Comparison of ENCODE assay signal across 9 mouse cellular contexts in genomic region chr1:181246487-181247138, GRCm38 (mm10). TPM values are rescaled to one million over a fixed set of nuclear protein-coding genes. Genes with fewer than 3 reads are reported as not detected.
DNase-seq lines count a peak whose midpoint lies in the region; ATAC-seq and TF ChIP-seq lines count a peak whose summit lies in the region.
"Had no signal": no experiment of that assay in that cellular context is flagged by ENCODE, and none has a peak within 500 bp of the region (broad histone marks: within the 10 kb centered on the region; RNA-seq: fewer than 3 reads in every experiment).

No protein-coding gene starts in this region.

- H3K4me2 ChIP-seq in heart, embryonic 12.5 days: no peak overlapping the region
- H3K4me2 ChIP-seq in liver, embryonic 12.5 days: peak overlapping the region; percentile 69
- H3K4me2 ChIP-seq in forebrain, embryonic 13.5 days: no peak overlapping the region

- H3K4me1 ChIP-seq in heart, embryonic 12.5 days (replicated peaks): peaks cover 14% of the 10 kb centered on the region
- H3K4me1 ChIP-seq in brown adipose tissue, adult 24 weeks (ENCODE audit: control insufficient read depth, insufficient read depth, insufficient read length, low read length): peaks cover 7% of the 10 kb centered on the region
- H3K4me1 ChIP-seq in liver, embryonic 12.5 days: peaks cover 60% of the 10 kb centered on the region
- H3K4me1 ChIP-seq in thymus, adult 2 months (replicated peaks; ENCODE audit: control insufficient read depth, insufficient read depth, low read length): peaks cover 4% of the 10 kb centered on the region
- H3K4me1 ChIP-seq in forebrain, embryonic 13.5 days: peaks cover 5% of the 10 kb centered on the region; the same call in 1 of the 2 replicates

- peak; percentile 46 for ATAC-seq in heart, embryonic 12.5 days (ENCODE audit: insufficient number of reproducible peaks, low FRiP score)
- ATAC-seq in liver, embryonic 12.5 days: peak; percentile 70
- ATAC-seq in forebrain, embryonic 13.5 days: no peak

- H3K9ac ChIP-seq in heart, embryonic 12.5 days: no peak overlapping the region
- peak overlapping the region; percentile 69 for H3K9ac ChIP-seq in liver, embryonic 12.5 days
- no peak overlapping the region for H3K9ac ChIP-seq in forebrain, embryonic 13.5 days

- H3K27ac ChIP-seq in heart, embryonic 12.5 days (ENCODE audit: poor library complexity, severe bottlenecking): peak overlapping the region; percentile 44; the same call in 1 of the 2 replicates
- peak overlapping the region; percentile 75 for H3K27ac ChIP-seq in brown adipose tissue, adult 24 weeks (replicated peaks; ENCODE audit: low read depth, low read length)
- peak overlapping the region; percentile 99 for H3K27ac ChIP-seq in liver, embryonic 12.5 days
- no peak overlapping the region for H3K27ac ChIP-seq in thymus, adult 2 months (ENCODE audit: control insufficient read depth, insufficient read depth, low read length)
- no peak overlapping the region for H3K27ac ChIP-seq in forebrain, embryonic 13.5 days

- no peak overlapping the region for H3K4me3 ChIP-seq in heart, embryonic 12.5 days
- no peak overlapping the region for H3K4me3 ChIP-seq in brown adipose tissue, adult 24 weeks (ENCODE audit: insufficient read depth, low read depth, low read length)
- H3K4me3 ChIP-seq in liver, embryonic 12.5 days: peak overlapping the region; percentile 18
- H3K4me3 ChIP-seq in thymus, adult 2 months (ENCODE audit: control insufficient read depth, insufficient read depth, low read length): no peak overlapping the region
- H3K4me3 ChIP-seq in forebrain, embryonic 13.5 days: no peak overlapping the region

- no peaks in the 10 kb centered on the region for H3K36me3 ChIP-seq in heart, embryonic 12.5 days
- H3K36me3 ChIP-seq in liver, embryonic 12.5 days: 0 out of 2 replicates have a peak, but pooled peaks cover 3% of the 10 kb centered on the region
- no peaks in the 10 kb centered on the region for H3K36me3 ChIP-seq in thymus, adult 2 months (ENCODE audit: control insufficient read depth, insufficient read depth, low read length)
- H3K36me3 ChIP-seq in forebrain, embryonic 13.5 days (ENCODE audit: poor library complexity, severe bottlenecking): no peaks in the 10 kb centered on the region

- 19% methylated on average over 7 of the region's 7 CpGs for WGBS in heart, embryonic 12.5 days
- 7% methylated on average over 6 of the region's 7 CpGs for WGBS in liver, embryonic 12.5 days (ENCODE audit: insufficient replicate concordance)
- 43% methylated on average over 6 of the region's 7 CpGs for WGBS in thymus, adult 2 months
- WGBS in forebrain, embryonic 13.5 days: 45% methylated on average over 7 of the region's 7 CpGs

- TF ChIP-seq CTCF in thymus, adult 2 months (IDR thresholded peaks at IDR 0.05; ENCODE audit: borderline replicate concordance, control insufficient read depth, extremely low read depth, insufficient read depth, low read length, poor library complexity): no peak

- no peaks in the 10 kb centered on the region for H3K27me3 ChIP-seq in heart, embryonic 12.5 days (replicated peaks)
- no peaks in the 10 kb centered on the region for H3K27me3 ChIP-seq in liver, embryonic 12.5 days (replicated peaks)
- no peaks in the 10 kb centered on the region for H3K27me3 ChIP-seq in thymus, adult 2 months (ENCODE audit: control insufficient read depth, insufficient read depth, low read length)
- H3K27me3 ChIP-seq in forebrain, embryonic 13.5 days: no peaks in the 10 kb centered on the region

- peaks cover 7% of the 10 kb centered on the region; the same call in 1 of the 2 replicates for H3K9me3 ChIP-seq in heart, embryonic 12.5 days (replicated peaks)
- H3K9me3 ChIP-seq in liver, embryonic 12.5 days (replicated peaks): peaks cover 4% of the 10 kb centered on the region; the same call in 1 of the 2 replicates
- no peaks in the 10 kb centered on the region; the same call in 1 of the 2 replicates for H3K9me3 ChIP-seq in forebrain, embryonic 13.5 days (replicated peaks)

- TF ChIP-seq POLR2A in thymus, adult 2 months (IDR thresholded peaks at IDR 0.05; ENCODE audit: control insufficient read depth, extremely low read depth, insufficient read depth, low read length, poor library complexity): no peak

- no peak for DNase-seq in heart, adult 8-10 months (ENCODE audit: low spot score)
- DNase-seq in A20 (ENCODE audit: low read depth, low spot score): peak; percentile 40
- DNase-seq in thymus, adult 2 months: no peak
- DNase-seq in right cerebral cortex, adult 2 months (ENCODE audit: low spot score in 2 of 2): no peak
- DNase-seq: kidney, adult 11 months had no signal

RNA-seq across cellular contexts. Expression of gene Wdr26, which starts 34.8 kb away (rescaled TPM):
- 35.2 and 37.9 TPM in 2 replicates for polyA plus RNA-seq in heart, embryonic 12.5 days (2016; fragmentation: Nextera tagmentation; extraction: Ambion mirVana)
- 10 to 100 TPM; 87.5 to 93.5 (median 89.2) TPM for total RNA-seq in heart, adult 8-10 months (2022)
- polyA plus RNA-seq in brown adipose tissue, adult 24 weeks (2012; ENCODE audit: insufficient read depth, insufficient read length, missing spikeins): 49.7 and 55.5 TPM in 2 replicates
- 52.5 and 56.7 TPM in 2 replicates for polyA plus RNA-seq in liver, embryonic 12.5 days (2016; fragmentation: Nextera tagmentation; extraction: Ambion mirVana)
- polyA plus RNA-seq in thymus, adult 2 months (2012; rRNA removed): 62.4 and 74.9 TPM in 2 replicates
- polyA plus RNA-seq in forebrain, embryonic 13.5 days (2015; fragmentation: Nextera tagmentation; extraction: Ambion mirVana): 44.7 and 45.2 TPM in 2 replicates

Comparison
In these comparisons a context has a peak if more than half of its experiments do, and no peak if none do; other contexts are left out.
1. H3K27ac ChIP-seq: peak in heart, embryonic 12.5 days (single experiment), brown adipose tissue, adult 24 weeks (single experiment) and liver, embryonic 12.5 days (single experiment); none in thymus, adult 2 months (single experiment) and forebrain, embryonic 13.5 days (single experiment).